Mouse (Mus musculus): Measurements from ENCODE around the gene Spata31d1b. TPM values are rescaled to one million over a fixed set of nuclear protein-coding genes. Genes with fewer than 3 reads are reported as not detected.

The Spata31d1b gene
- polyA plus RNA-seq (2014; fragmentation: Illumina TruSeq; extraction: RNeasy Lipid Tissue Mini Kit (QIAGEN cat#74804); ENCODE audit: low read depth, low replicate concordance), result not detected

GRCm38 (mm10) chr13:59711984-59712383 is at the start of gene Spata31d1b:
Gene Spata31d1b (plus strand): TSS chr13:59712284.

GRCm38 (mm10) chr13:59675151-59676011 is 36.7 kb upstream of the Spata31d1b start, which contains the start of gene Golm1:
Gene Golm1 (minus strand): TSS chr13:59675811.

GRCm38 (mm10) chr13:59694008-59694407 is 18.1 kb upstream of the Spata31d1b start, which contains the start of gene 4921517D22Rik:
Gene 4921517D22Rik (minus strand): TSS chr13:59694108.

GRCm38 (mm10) chr13:59710230-59710629 is 1.9 kb upstream of the Spata31d1b start, which contains the start of gene Spata31d1a:
Gene Spata31d1a (minus strand): TSS chr13:59710330.

GRCm38 (mm10) chr13:59731652-59732051 is 19.6 kb downstream of the Spata31d1b start, which contains the start of gene Spata31d1d:
Gene Spata31d1d (minus strand): TSS chr13:59731752.

GRCm38 (mm10) chr13:59746711-59747110 is 34.6 kb downstream of the Spata31d1b start, which contains the start of gene 1700014D04Rik:
Gene 1700014D04Rik (minus strand): TSS chr13:59746752.

Other genes starting within 250 kb of the Spata31d1b start
- 111 TPM for gene Agtpbp1, start 127.1 kb upstream of the Spata31d1b start, polyA plus RNA-seq (2014; fragmentation: Illumina TruSeq; extraction: RNeasy Lipid Tissue Mini Kit (QIAGEN cat#74804); ENCODE audit: low read depth, low replicate concordance)
- 51.5 TPM for gene Naa35, start 127.0 kb upstream of the Spata31d1b start, polyA plus RNA-seq (2014; fragmentation: Illumina TruSeq; extraction: RNeasy Lipid Tissue Mini Kit (QIAGEN cat#74804); ENCODE audit: low read depth, low replicate concordance)
- gene Golm1, start 36.5 kb upstream of the Spata31d1b start, polyA plus RNA-seq (2014; fragmentation: Illumina TruSeq; extraction: RNeasy Lipid Tissue Mini Kit (QIAGEN cat#74804); ENCODE audit: low read depth, low replicate concordance), result 13.5 TPM
- gene 4921517D22Rik, start 18.2 kb upstream of the Spata31d1b start, polyA plus RNA-seq (2014; fragmentation: Illumina TruSeq; extraction: RNeasy Lipid Tissue Mini Kit (QIAGEN cat#74804); ENCODE audit: low read depth, low replicate concordance), result not detected
- gene Spata31d1a, start 2.0 kb upstream of the Spata31d1b start, polyA plus RNA-seq (2014; fragmentation: Illumina TruSeq; extraction: RNeasy Lipid Tissue Mini Kit (QIAGEN cat#74804); ENCODE audit: low read depth, low replicate concordance), result not detected
- not detected for gene Spata31d1d, start 19.5 kb downstream of the Spata31d1b start, polyA plus RNA-seq (2014; fragmentation: Illumina TruSeq; extraction: RNeasy Lipid Tissue Mini Kit (QIAGEN cat#74804); ENCODE audit: low read depth, low replicate concordance)
- not detected for gene 1700014D04Rik, start 34.5 kb downstream of the Spata31d1b start, polyA plus RNA-seq (2014; fragmentation: Illumina TruSeq; extraction: RNeasy Lipid Tissue Mini Kit (QIAGEN cat#74804); ENCODE audit: low read depth, low replicate concordance)
- gene Isca1, start 57.5 kb downstream of the Spata31d1b start, polyA plus RNA-seq (2014; fragmentation: Illumina TruSeq; extraction: RNeasy Lipid Tissue Mini Kit (QIAGEN cat#74804); ENCODE audit: low read depth, low replicate concordance), result 322 TPM
- not detected for gene Gm49354, start 70.0 kb downstream of the Spata31d1b start, polyA plus RNA-seq (2014; fragmentation: Illumina TruSeq; extraction: RNeasy Lipid Tissue Mini Kit (QIAGEN cat#74804); ENCODE audit: low read depth, low replicate concordance)
- gene Tut7, start 110.9 kb downstream of the Spata31d1b start, polyA plus RNA-seq (2014; fragmentation: Illumina TruSeq; extraction: RNeasy Lipid Tissue Mini Kit (QIAGEN cat#74804); ENCODE audit: low read depth, low replicate concordance), result 34.1 TPM

All from heart, adult 10 weeks (tissue).